Mouse (Mus musculus) limb, embryonic 13.5 days (tissue): ENCODE measurements around the gene Cnbp. TPM values are rescaled to one million over a fixed set of nuclear protein-coding genes. Genes with fewer than 3 reads are reported as not detected.
A peak's percentile ranks its signal among the peaks of the same experiment; 100 is the strongest.

ENCODE experiments used
- ATAC-seq: fragments of 200-750 bp; cut with Nextera tagmentation; 2 replicates; pipeline ENCODE4 v1.8.0; 2017; ENCODE audit warnings: low read depth, moderate number of reproducible peaks, moderate TSS enrichment; ENCODE audit not compliant: low FRiP score
- H3K27ac ChIP-seq: fragments of 300-500 bp; sonication (generic); 2 replicates; pipeline ENCODE4 v1.5.1; 2015; ENCODE audit warnings: inconsistent platforms, mild to moderate bottlenecking, moderate library complexity
- H3K27me3 ChIP-seq: fragments of 300-500 bp; sonication (generic); 2 replicates; pipeline ENCODE4 v1.6.1; 2015; ENCODE audit warnings: mild to moderate bottlenecking, inconsistent platforms
- H3K36me3 ChIP-seq: fragments of 300-500 bp; sonication (generic); 2 replicates; pipeline ENCODE4 v1.6.1; 2015; ENCODE audit warnings: inconsistent platforms, mild to moderate bottlenecking, moderate library complexity
- H3K4me1 ChIP-seq: fragments of 300-500 bp; sonication (generic); 2 replicates; pipeline ENCODE4 v1.6.1; 2015; ENCODE audit warnings: inconsistent platforms
- H3K4me2 ChIP-seq: fragments of 300-500 bp; sonication (generic); replicated peaks from 2 replicates; pipeline ENCODE4 v1.6.1; 2015; ENCODE audit warnings: inconsistent platforms, mild to moderate bottlenecking, moderate library complexity
- H3K4me3 ChIP-seq: fragments of 300-500 bp; sonication (generic); 2 replicates; pipeline ENCODE4 v1.5.1; 2015; ENCODE audit warnings: moderate library complexity, mild to moderate bottlenecking, inconsistent platforms
- H3K9ac ChIP-seq: fragments of 300-500 bp; sonication (generic); 2 replicates; pipeline ENCODE4 v1.6.1; 2015; ENCODE audit warnings: mild to moderate bottlenecking, inconsistent platforms
- H3K9me3 ChIP-seq: fragments of 300-500 bp; sonication (generic); 2 replicates; pipeline ENCODE4 v1.6.1; 2016; ENCODE audit warnings: inconsistent platforms
- WGBS: fragments of 180-500 bp; shearing (Covaris S2); methylation state at CpG from one replicate; pipeline ENCODE4 v1.1.7; 2015; 5-methylcytosine and 5-hydroxymethylcytosine counted together
- polyA plus RNA-seq: library from polyadenylated mRNA; unstranded; fragments of >200 nt; fragmentation: Nextera tagmentation; extraction: Ambion mirVana; gene quantifications from 2 replicates; pipeline ENCODE4 v1.2.1, GENCODE M21; 2015

Cnbp gene
- polyA plus RNA-seq, 1 experiment from 2014 or later: 1,115 TPM

GRCm38 (mm10) chr6:87873963-87874362, 23.1 kb upstream of the Cnbp start:
- Histone ChIP-seq H3K27me3 (no peaks in the 10 kb centered on the region), H3K4me1 (no peaks in the 10 kb centered on the region), H3K27ac (no peak overlapping the region), H3K9ac (no peak overlapping the region), H3K36me3 (no peaks in the 10 kb centered on the region), H3K4me2 (no peak overlapping the region), H3K4me3 (no peak overlapping the region), H3K9me3 (no peaks in the 10 kb centered on the region)
- 82% methylated on average over 2 of the region's 2 CpGs for WGBS
- no peak for ATAC-seq

- Histone ChIP-seq H3K4me3 (no peak overlapping the region), H3K9ac (no peak overlapping the region), H3K36me3 (no peaks in the 10 kb centered on the region), H3K27ac (no peak overlapping the region), H3K4me2 (no peak overlapping the region), H3K27me3 (no peaks in the 10 kb centered on the region), H3K9me3 (no peaks in the 10 kb centered on the region), H3K4me1 (no peaks in the 10 kb centered on the region)
- 54% methylated on average over 1 of the region's 1 CpGs for WGBS
- ATAC-seq: no peak
These were observed 22.2 kb upstream of the Cnbp start for GRCm38 (mm10) chr6:87873104-87873503.

DNA sequence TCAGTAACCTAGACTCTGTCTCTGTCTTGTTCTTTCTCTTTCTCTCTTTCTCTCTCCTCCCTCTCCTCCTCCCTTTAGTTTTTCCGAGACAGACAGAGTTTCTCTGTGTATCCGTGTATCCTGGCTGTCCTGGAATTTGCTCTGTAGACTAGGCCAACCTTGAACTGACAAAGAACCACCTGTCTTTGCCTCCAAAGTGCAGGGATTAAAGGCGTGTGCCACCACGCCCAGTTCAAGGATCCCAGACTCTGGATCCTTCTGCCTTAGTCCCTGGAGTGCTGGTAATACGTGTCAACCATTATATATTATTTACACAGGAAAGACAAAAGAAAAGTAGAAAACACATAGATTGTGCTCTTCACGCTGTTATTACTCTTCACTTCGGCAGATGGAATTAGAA, 20.3 kb upstream of the Cnbp start:
- 88% methylated on average over 7 of the region's 7 CpGs for WGBS
- no peaks in the 10 kb centered on the region for H3K27me3 ChIP-seq

GRCm38 (mm10) chr6:87870440-87870839, 19.5 kb upstream of the Cnbp start:
- no peak overlapping the region for H3K27ac ChIP-seq
- H3K4me2 ChIP-seq: no peak overlapping the region
- WGBS: 85% methylated on average over 1 of the region's 1 CpGs
- H3K4me3 ChIP-seq: no peak overlapping the region
- H3K36me3 ChIP-seq: no peaks in the 10 kb centered on the region
- no peak overlapping the region for H3K9ac ChIP-seq
- no peaks in the 10 kb centered on the region for H3K4me1 ChIP-seq
- ATAC-seq: no peak
- no peaks in the 10 kb centered on the region for H3K27me3 ChIP-seq
- no peaks in the 10 kb centered on the region for H3K9me3 ChIP-seq

More for the DNA sequence above, 20.3 kb upstream of the Cnbp start:
- ATAC-seq: no peak
- Histone ChIP-seq H3K4me2 (no peak overlapping the region), H3K27ac (no peak overlapping the region), H3K9me3 (no peaks in the 10 kb centered on the region), H3K4me3 (no peak overlapping the region), H3K4me1 (no peaks in the 10 kb centered on the region), H3K36me3 (no peaks in the 10 kb centered on the region), H3K9ac (no peak overlapping the region)

GRCm38 (mm10) chr6:87868871-87869506, 18.1 kb upstream of the Cnbp start:
- Histone ChIP-seq H3K27ac (no peak overlapping the region), H3K4me2 (no peak overlapping the region), H3K36me3 (no peaks in the 10 kb centered on the region), H3K27me3 (no peaks in the 10 kb centered on the region), H3K9me3 (no peaks in the 10 kb centered on the region), H3K4me1 (no peaks in the 10 kb centered on the region), H3K9ac (no peak overlapping the region), H3K4me3 (no peak overlapping the region)
- ATAC-seq: no peak
- 80% methylated on average over 9 of the region's 9 CpGs for WGBS

- no peaks in the 10 kb centered on the region for H3K36me3 ChIP-seq
- no peaks in the 10 kb centered on the region for H3K27me3 ChIP-seq
- H3K4me2 ChIP-seq: no peak overlapping the region
- no peak overlapping the region for H3K4me3 ChIP-seq
- H3K27ac ChIP-seq: no peak overlapping the region
- H3K4me1 ChIP-seq: no peaks in the 10 kb centered on the region
- no peak overlapping the region for H3K9ac ChIP-seq
- ATAC-seq: no peak
- WGBS: 75% methylated on average over 2 of the region's 2 CpGs
- H3K9me3 ChIP-seq: no peaks in the 10 kb centered on the region
These were observed 16.4 kb upstream of the Cnbp start for GRCm38 (mm10) chr6:87867256-87867655.

DNA sequence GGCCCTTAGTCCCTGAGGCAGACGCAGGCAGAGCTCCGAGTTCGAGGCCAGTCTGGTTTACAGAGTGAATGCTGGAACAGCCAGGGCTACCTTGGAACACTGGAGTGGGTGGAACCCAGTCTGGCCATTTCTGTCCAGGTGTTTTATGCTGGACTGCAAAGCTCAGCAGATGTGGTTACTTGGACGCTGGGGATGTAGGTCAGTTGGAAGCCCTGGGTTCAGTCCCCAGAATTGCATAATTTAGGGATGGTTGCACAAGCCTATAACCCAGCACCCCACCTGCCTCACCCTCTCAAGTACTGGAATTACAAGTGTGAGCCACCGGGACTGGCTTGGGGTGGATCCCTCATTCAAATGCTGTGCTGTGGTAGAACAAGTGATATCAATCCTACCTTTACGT, 15.3 kb upstream of the Cnbp start:
- H3K9ac ChIP-seq: no peak overlapping the region
- no peak overlapping the region for H3K4me3 ChIP-seq
- 80% methylated on average over 6 of the region's 6 CpGs for WGBS
- H3K4me1 ChIP-seq: no peaks in the 10 kb centered on the region
- no peaks in the 10 kb centered on the region for H3K27me3 ChIP-seq
- no peaks in the 10 kb centered on the region for H3K36me3 ChIP-seq
- no peak overlapping the region for H3K27ac ChIP-seq
- ATAC-seq: no peak
- H3K9me3 ChIP-seq: no peaks in the 10 kb centered on the region
- no peak overlapping the region for H3K4me2 ChIP-seq

DNA sequence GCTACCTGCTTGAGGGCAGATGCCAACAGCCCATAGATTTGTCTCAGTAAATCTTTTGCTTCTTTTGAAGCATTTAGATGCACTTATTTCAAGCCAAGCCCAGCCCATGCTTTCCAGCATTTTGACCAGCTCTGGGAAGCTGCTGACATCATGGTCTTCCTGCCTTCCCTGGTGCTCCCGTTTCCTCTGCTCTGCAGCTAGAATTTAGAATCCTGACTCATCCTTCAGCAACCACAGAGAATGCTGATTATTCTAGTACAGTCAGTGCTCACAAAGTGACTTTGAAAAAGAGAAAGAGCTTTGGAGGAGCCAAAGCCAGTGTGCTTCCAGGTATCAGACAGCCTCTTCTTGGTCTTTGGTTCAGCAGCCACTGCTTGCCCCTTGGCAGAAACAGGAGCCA, 6.2 kb upstream of the Cnbp start:
- Histone ChIP-seq H3K4me3 (no peak overlapping the region), H3K27me3 (peaks cover 8% of the 10 kb centered on the region; the same call in 1 of the 2 replicates), H3K27ac (no peak overlapping the region), H3K9me3 (no peaks in the 10 kb centered on the region), H3K36me3 (no peaks in the 10 kb centered on the region), H3K4me1 (no peaks in the 10 kb centered on the region), H3K4me2 (no peak overlapping the region), H3K9ac (no peak overlapping the region)
- WGBS: 58% methylated on average over 1 of the region's 1 CpGs
- ATAC-seq: no peak

- Histone ChIP-seq H3K4me3 (no peak overlapping the region), H3K36me3 (peaks cover 5% of the 10 kb centered on the region), H3K9ac (no peak overlapping the region), H3K27ac (no peak overlapping the region), H3K4me1 (peaks cover 9% of the 10 kb centered on the region), H3K4me2 (no peak overlapping the region), H3K27me3 (peaks cover 8% of the 10 kb centered on the region; the same call in 1 of the 2 replicates), H3K9me3 (no peaks in the 10 kb centered on the region)
- no peak for ATAC-seq
- WGBS: 80% methylated on average over 4 of the region's 4 CpGs
These were observed 2.5 kb upstream of the Cnbp start for GRCm38 (mm10) chr6:87853446-87853845.

- no peak overlapping the region; the same call in 1 of the 2 replicates for H3K9ac ChIP-seq
- H3K4me2 ChIP-seq: peak overlapping the region; percentile 81
- H3K27ac ChIP-seq: no peak overlapping the region
- H3K36me3 ChIP-seq: peaks cover 14% of the 10 kb centered on the region
- WGBS: 83% methylated on average over 6 of the region's 6 CpGs
- H3K4me1 ChIP-seq: peaks cover 25% of the 10 kb centered on the region
- H3K27me3 ChIP-seq: peaks cover 2% of the 10 kb centered on the region; the same call in 1 of the 2 replicates
- no peak for ATAC-seq
- peak overlapping the region; percentile 99; the same call in 1 of the 2 replicates for H3K4me3 ChIP-seq
- H3K9me3 ChIP-seq: no peaks in the 10 kb centered on the region
These were observed 965 bp upstream of the Cnbp start for GRCm38 (mm10) chr6:87851871-87852270.

GRCm38 (mm10) chr6:87850155-87850899, 579 bp downstream of the Cnbp start:
- under 1% methylated on average over 69 of the region's 73 CpGs for WGBS
- H3K36me3 ChIP-seq: peaks cover 17% of the 10 kb centered on the region
- peak overlapping the region; percentile 99 for H3K4me3 ChIP-seq
- peaks cover 40% of the 10 kb centered on the region for H3K4me1 ChIP-seq
- H3K9me3 ChIP-seq: no peaks in the 10 kb centered on the region
- H3K27ac ChIP-seq: peak overlapping the region; percentile 96
- peak overlapping the region; percentile 81 for H3K4me2 ChIP-seq
- ATAC-seq: peak; percentile 80
- H3K27me3 ChIP-seq: no peaks in the 10 kb centered on the region
- H3K9ac ChIP-seq: peak overlapping the region; percentile 99

DNA sequence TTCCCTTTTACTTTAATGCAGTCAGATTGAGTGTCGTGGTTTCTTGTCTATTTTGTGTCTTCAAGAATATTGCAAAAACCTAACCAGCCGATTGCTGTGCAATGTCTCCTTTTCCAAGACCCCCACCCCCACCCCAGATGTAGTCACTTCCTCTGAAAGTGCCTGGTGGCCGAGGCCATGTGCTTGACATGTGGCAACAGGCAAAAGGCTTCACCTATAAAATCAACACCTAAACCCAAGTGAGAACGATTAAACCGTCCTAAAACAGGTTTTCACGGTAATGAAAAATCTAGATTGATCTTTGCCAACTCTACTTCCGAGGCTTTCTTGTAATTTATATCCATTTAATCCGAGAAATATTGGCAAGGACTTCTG, 1.1 kb downstream of the Cnbp start:
- peak overlapping the region; percentile 96; the same call in 1 of the 2 replicates for H3K27ac ChIP-seq

More for the DNA sequence above, 1.1 kb downstream of the Cnbp start:
- Histone ChIP-seq H3K27me3 (no peaks in the 10 kb centered on the region), H3K9ac (peak overlapping the region; percentile 99), H3K36me3 (peaks cover 23% of the 10 kb centered on the region), H3K4me1 (peaks cover 44% of the 10 kb centered on the region), H3K4me3 (peak overlapping the region; percentile 99), H3K4me2 (peak overlapping the region; percentile 81), H3K9me3 (no peaks in the 10 kb centered on the region)
- ATAC-seq: no peak
- 1% methylated on average over 8 of the region's 8 CpGs for WGBS
